Mouse (Mus musculus): ENCODE data around the gene Trpm3. TPM values are rescaled to one million over a fixed set of nuclear protein-coding genes. Genes with fewer than 3 reads are reported as not detected.

Trpm3 gene
- total and polyA plus RNA-seq, 3 experiments: 0.49 TPM; not detected in 2

- TF ChIP-seq GATA2 (IDR thresholded peaks at IDR 0.05; ENCODE audit: borderline replicate concordance, low read depth, low read length) (no peak), CTCF (IDR thresholded peaks at IDR 0.05; ENCODE audit: low read depth, low read length) (no peak), POLR2AphosphoS5 (IDR thresholded peaks at IDR 0.05; ENCODE audit: insufficient replicate concordance, low read depth, low read length) (no peak), TAL1 (conservative IDR thresholded peaks at IDR 0.05; ENCODE audit: low read depth, low read length) (no peak), GATA1 (IDR thresholded peaks at IDR 0.05; ENCODE audit: borderline replicate concordance, low read length) (no peak)
- Histone ChIP-seq H3K4me3 (ENCODE audit: low read depth, low read length) (no peak overlapping the region), H3K4me1 (ENCODE audit: insufficient read depth, low read depth, low read length) (no peaks in the 10 kb centered on the region), H3K9me3 (replicated peaks) (no peaks in the 10 kb centered on the region), H3K27me3 (ENCODE audit: insufficient read depth, low read length) (no peaks in the 10 kb centered on the region), H3K36me3 (replicated peaks) (no peaks in the 10 kb centered on the region)
- DNase-seq (ENCODE audit: low spot score): no peak
- ATAC-seq (ENCODE audit: extremely low read depth, insufficient number of reproducible peaks, low FRiP score, poor library complexity, severe bottlenecking): no peak
These were observed 543.4 kb downstream of the Trpm3 start for GRCm38 (mm10) chr19:22682238-22682637.

GRCm38 (mm10) chr19:22691995-22692394 is 553.1 kb downstream of the Trpm3 start:
- Histone ChIP-seq H3K4me3 (ENCODE audit: low read depth, low read length) (no peak overlapping the region), H3K4me1 (ENCODE audit: insufficient read depth, low read depth, low read length) (no peaks in the 10 kb centered on the region), H3K36me3 (replicated peaks) (no peaks in the 10 kb centered on the region), H3K27me3 (ENCODE audit: insufficient read depth, low read length) (0 out of 2 replicates have a peak, but pooled peaks cover 2% of the 10 kb centered on the region), H3K9me3 (replicated peaks) (no peaks in the 10 kb centered on the region)
- no peak for ATAC-seq (ENCODE audit: extremely low read depth, insufficient number of reproducible peaks, low FRiP score, poor library complexity, severe bottlenecking)
- TF ChIP-seq GATA1 (IDR thresholded peaks at IDR 0.05; ENCODE audit: borderline replicate concordance, low read length) (no peak), CTCF (IDR thresholded peaks at IDR 0.05; ENCODE audit: low read depth, low read length) (no peak), GATA2 (IDR thresholded peaks at IDR 0.05; ENCODE audit: borderline replicate concordance, low read depth, low read length) (no peak), TAL1 (conservative IDR thresholded peaks at IDR 0.05; ENCODE audit: low read depth, low read length) (no peak), POLR2AphosphoS5 (IDR thresholded peaks at IDR 0.05; ENCODE audit: insufficient replicate concordance, low read depth, low read length) (no peak)
- no peak for DNase-seq (ENCODE audit: low spot score)

- no peak for DNase-seq (ENCODE audit: low spot score)
- H3K4me1 ChIP-seq (ENCODE audit: insufficient read depth, low read depth, low read length): no peaks in the 10 kb centered on the region
- H3K4me3 ChIP-seq (ENCODE audit: low read depth, low read length): no peak overlapping the region
- no peaks in the 10 kb centered on the region for H3K9me3 ChIP-seq (replicated peaks)
- 0 out of 2 replicates have a peak, but pooled peaks cover 2% of the 10 kb centered on the region for H3K27me3 ChIP-seq (ENCODE audit: insufficient read depth, low read length)
- TF ChIP-seq POLR2AphosphoS5 (IDR thresholded peaks at IDR 0.05; ENCODE audit: insufficient replicate concordance, low read depth, low read length) (no peak), TAL1 (conservative IDR thresholded peaks at IDR 0.05; ENCODE audit: low read depth, low read length) (no peak), GATA2 (IDR thresholded peaks at IDR 0.05; ENCODE audit: borderline replicate concordance, low read depth, low read length) (no peak), CTCF (IDR thresholded peaks at IDR 0.05; ENCODE audit: low read depth, low read length) (no peak), GATA1 (IDR thresholded peaks at IDR 0.05; ENCODE audit: borderline replicate concordance, low read length) (no peak)
- ATAC-seq (ENCODE audit: extremely low read depth, insufficient number of reproducible peaks, low FRiP score, poor library complexity, severe bottlenecking): no peak
- no peaks in the 10 kb centered on the region for H3K36me3 ChIP-seq (replicated peaks)
These were observed 553.7 kb downstream of the Trpm3 start for GRCm38 (mm10) chr19:22692553-22692952.

DNA sequence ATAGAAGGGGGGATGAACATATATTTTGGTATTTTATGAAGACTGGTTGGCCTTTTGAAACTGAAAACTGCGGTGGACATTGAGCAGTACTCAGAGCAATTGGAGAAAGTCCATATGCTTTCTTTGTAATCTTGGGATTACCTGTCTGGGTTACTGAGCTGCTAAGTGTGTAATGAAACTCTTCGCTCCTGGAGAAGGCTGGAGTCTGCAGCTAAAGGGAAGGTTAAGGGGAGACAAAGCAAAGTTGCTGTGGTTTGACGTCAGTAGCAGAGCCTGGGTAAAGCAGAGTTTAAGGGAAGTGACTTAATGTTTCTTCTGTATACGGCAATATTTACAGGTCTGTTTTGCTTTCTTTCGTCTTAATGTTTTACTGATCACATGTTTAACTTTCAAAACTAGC is 554.1 kb downstream of the Trpm3 start:
- Histone ChIP-seq H3K27me3 (ENCODE audit: insufficient read depth, low read length) (0 out of 2 replicates have a peak, but pooled peaks cover 2% of the 10 kb centered on the region), H3K4me1 (ENCODE audit: insufficient read depth, low read depth, low read length) (no peaks in the 10 kb centered on the region), H3K9me3 (replicated peaks) (no peaks in the 10 kb centered on the region), H3K4me3 (ENCODE audit: low read depth, low read length) (no peak overlapping the region), H3K36me3 (replicated peaks) (no peaks in the 10 kb centered on the region)
- TF ChIP-seq CTCF (IDR thresholded peaks at IDR 0.05; ENCODE audit: low read depth, low read length) (no peak), GATA1 (IDR thresholded peaks at IDR 0.05; ENCODE audit: borderline replicate concordance, low read length) (no peak), TAL1 (conservative IDR thresholded peaks at IDR 0.05; ENCODE audit: low read depth, low read length) (no peak)
- DNase-seq (ENCODE audit: low spot score) (no peak), ATAC-seq (ENCODE audit: extremely low read depth, insufficient number of reproducible peaks, low FRiP score, poor library complexity, severe bottlenecking) (no peak)

DNA sequence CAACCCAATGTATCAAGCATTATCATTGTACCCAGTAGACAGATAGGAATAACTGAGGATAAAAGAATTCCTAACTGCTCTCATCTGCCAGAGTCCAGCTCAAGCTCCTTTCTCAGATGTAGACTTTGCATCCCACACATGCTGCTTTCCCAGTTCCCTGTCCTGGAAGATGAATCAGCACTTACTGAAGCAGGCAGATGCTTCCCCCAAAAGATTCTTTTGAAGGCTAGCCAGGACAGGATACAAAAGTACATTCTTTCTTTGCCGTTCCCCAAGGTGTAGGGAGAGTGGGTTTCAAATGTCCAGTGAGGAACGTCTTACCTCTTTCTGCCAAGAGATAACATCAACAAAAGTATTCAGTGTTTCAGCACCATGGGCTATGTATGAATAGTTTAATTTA is 556.6 kb downstream of the Trpm3 start:
- TF ChIP-seq GATA1 (IDR thresholded peaks at IDR 0.05; ENCODE audit: borderline replicate concordance, low read length) (no peak), GATA2 (IDR thresholded peaks at IDR 0.05; ENCODE audit: borderline replicate concordance, low read depth, low read length) (no peak), TAL1 (conservative IDR thresholded peaks at IDR 0.05; ENCODE audit: low read depth, low read length) (no peak), POLR2AphosphoS5 (IDR thresholded peaks at IDR 0.05; ENCODE audit: insufficient replicate concordance, low read depth, low read length) (no peak), CTCF (IDR thresholded peaks at IDR 0.05; ENCODE audit: low read depth, low read length) (no peak)
- Histone ChIP-seq H3K9me3 (replicated peaks) (no peaks in the 10 kb centered on the region), H3K4me1 (ENCODE audit: insufficient read depth, low read depth, low read length) (no peaks in the 10 kb centered on the region), H3K36me3 (replicated peaks) (no peaks in the 10 kb centered on the region), H3K4me3 (ENCODE audit: low read depth, low read length) (no peak overlapping the region), H3K27me3 (ENCODE audit: insufficient read depth, low read length) (0 out of 2 replicates have a peak, but pooled peaks cover 2% of the 10 kb centered on the region)
- ATAC-seq (ENCODE audit: extremely low read depth, insufficient number of reproducible peaks, low FRiP score, poor library complexity, severe bottlenecking) (no peak), DNase-seq (ENCODE audit: low spot score) (no peak)

GRCm38 (mm10) chr19:22698737-22699136 is 559.9 kb downstream of the Trpm3 start:
- TF ChIP-seq CTCF (IDR thresholded peaks at IDR 0.05; ENCODE audit: low read depth, low read length) (no peak), GATA2 (IDR thresholded peaks at IDR 0.05; ENCODE audit: borderline replicate concordance, low read depth, low read length) (no peak), GATA1 (IDR thresholded peaks at IDR 0.05; ENCODE audit: borderline replicate concordance, low read length) (no peak), POLR2AphosphoS5 (IDR thresholded peaks at IDR 0.05; ENCODE audit: insufficient replicate concordance, low read depth, low read length) (no peak), TAL1 (conservative IDR thresholded peaks at IDR 0.05; ENCODE audit: low read depth, low read length) (no peak)
- Histone ChIP-seq H3K27me3 (ENCODE audit: insufficient read depth, low read length) (no peaks in the 10 kb centered on the region), H3K36me3 (replicated peaks) (no peaks in the 10 kb centered on the region), H3K4me3 (ENCODE audit: low read depth, low read length) (no peak overlapping the region), H3K4me1 (ENCODE audit: insufficient read depth, low read depth, low read length) (no peaks in the 10 kb centered on the region), H3K9me3 (replicated peaks) (no peaks in the 10 kb centered on the region)
- DNase-seq (ENCODE audit: low spot score) (no peak), ATAC-seq (ENCODE audit: extremely low read depth, insufficient number of reproducible peaks, low FRiP score, poor library complexity, severe bottlenecking) (no peak)
